Mouse (Mus musculus) ES-Bruce4 (cell line): ENCODE measurements around the gene Cradd. TPM values are rescaled to one million over a fixed set of nuclear protein-coding genes. Genes with fewer than 3 reads are reported as not detected.

Experiments
- H3K27ac ChIP-seq: 2 replicates; pipeline ENCODE4 v1.5.1; 2012; ENCODE audit warnings: low read length, inconsistent platforms; ENCODE audit not compliant: insufficient read depth
- H3K27me3 ChIP-seq: 2 replicates; pipeline ENCODE4 v1.6.1; 2012; ENCODE audit warnings: mild to moderate bottlenecking, low read length, inconsistent platforms; ENCODE audit not compliant: control insufficient read depth, poor library complexity, insufficient read depth, severe bottlenecking
- H3K36me3 ChIP-seq: 2 replicates; pipeline ENCODE4 v1.6.1; 2012; ENCODE audit warnings: inconsistent platforms, mild to moderate bottlenecking, low read length, moderate library complexity; ENCODE audit not compliant: control insufficient read depth, poor library complexity, insufficient read depth, severe bottlenecking
- H3K4me1 ChIP-seq: one replicate; pipeline ENCODE4 v1.8.1; 2011; ENCODE audit warnings: low read length; ENCODE audit not compliant: control insufficient read depth, insufficient read depth
- H3K4me3 ChIP-seq: 2 replicates; pipeline ENCODE4 v1.5.1; 2011; ENCODE audit warnings: low read depth, mild to moderate bottlenecking, low read length
- H3K9ac ChIP-seq: 2 replicates; pipeline ENCODE4 v1.6.1; 2012; ENCODE audit warnings: low read depth, mild to moderate bottlenecking, inconsistent platforms; ENCODE audit not compliant: poor library complexity, severe bottlenecking
- H3K9me3 ChIP-seq: replicated peaks from 2 replicates; pipeline ENCODE4 v1.6.1; 2012; ENCODE audit warnings: mild to moderate bottlenecking, low read length, inconsistent platforms; ENCODE audit not compliant: control insufficient read depth, poor library complexity, insufficient read depth, severe bottlenecking
- CTCF ChIP-seq: IDR thresholded peaks from one replicate; pipeline ENCODE4 v1.8.1; 2011; ENCODE audit warnings: low read depth, low read length
- EP300 ChIP-seq: IDR thresholded peaks from 2 replicates; pipeline ENCODE4 v1.6.1; 2011; ENCODE audit warnings: low read depth, low read length; ENCODE audit not compliant: insufficient read depth
- POLR2A ChIP-seq: IDR thresholded peaks from one replicate; pipeline ENCODE4 v1.8.1; 2011; ENCODE audit warnings: low read length; ENCODE audit not compliant: insufficient read depth
- polyA plus RNA-seq: library from polyadenylated mRNA; stranded (reverse); fragments of >200 nt; gene quantifications from 2 replicates; pipeline ENCODE4 v1.2.4, GENCODE M21; 2011; ENCODE audit warnings: low read depth; ENCODE audit not compliant: missing spikeins, insufficient read depth, insufficient read length

The Cradd gene
- polyA plus RNA-seq, 1 experiment = 18.4 TPM

- TF ChIP-seq EP300 = no peak
- TF ChIP-seq POLR2A = no peak
- no peak for TF ChIP-seq CTCF
- no peak overlapping the region for H3K9ac ChIP-seq
- H3K9me3 ChIP-seq = no peaks in the 10 kb centered on the region
- H3K27me3 ChIP-seq = no peaks in the 10 kb centered on the region
- H3K27ac ChIP-seq = no peak overlapping the region
- no peaks in the 10 kb centered on the region for H3K36me3 ChIP-seq
- no peak overlapping the region for H3K4me3 ChIP-seq
- H3K4me1 ChIP-seq = no peaks in the 10 kb centered on the region
These were observed 177.4 kb downstream of the Cradd start for GRCm38 (mm10) chr10:95146491-95146890.

GRCm38 (mm10) chr10:95145204-95145926 lies 178.6 kb downstream of the Cradd start:
- H3K36me3 ChIP-seq = no peaks in the 10 kb centered on the region
- no peaks in the 10 kb centered on the region for H3K9me3 ChIP-seq
- no peak overlapping the region for H3K27ac ChIP-seq
- H3K4me3 ChIP-seq = no peak overlapping the region
- H3K27me3 ChIP-seq = no peaks in the 10 kb centered on the region
- H3K4me1 ChIP-seq = no peaks in the 10 kb centered on the region
- TF ChIP-seq POLR2A (no peak), CTCF (no peak), EP300 (no peak)
- H3K9ac ChIP-seq = no peak overlapping the region

GRCm38 (mm10) chr10:95144414-95145130 lies 179.4 kb downstream of the Cradd start:
- no peak overlapping the region for H3K27ac ChIP-seq
- H3K4me3 ChIP-seq = no peak overlapping the region
- TF ChIP-seq EP300 = no peak
- no peaks in the 10 kb centered on the region for H3K36me3 ChIP-seq
- no peaks in the 10 kb centered on the region for H3K9me3 ChIP-seq
- no peak overlapping the region for H3K9ac ChIP-seq
- no peaks in the 10 kb centered on the region for H3K27me3 ChIP-seq
- H3K4me1 ChIP-seq = no peaks in the 10 kb centered on the region

GRCm38 (mm10) chr10:95143446-95144114 lies 180.4 kb downstream of the Cradd start:
- Histone ChIP-seq H3K36me3 (no peaks in the 10 kb centered on the region), H3K27ac (no peak overlapping the region), H3K9ac (no peak overlapping the region), H3K27me3 (no peaks in the 10 kb centered on the region), H3K4me3 (no peak overlapping the region), H3K9me3 (no peaks in the 10 kb centered on the region), H3K4me1 (no peaks in the 10 kb centered on the region)
- TF ChIP-seq CTCF (no peak), EP300 (no peak), POLR2A (no peak)

GRCm38 (mm10) chr10:95142844-95143435 lies 181.0 kb downstream of the Cradd start:
- no peak for TF ChIP-seq EP300
- no peak for TF ChIP-seq POLR2A
- TF ChIP-seq CTCF = no peak
- H3K9ac ChIP-seq = no peak overlapping the region
- H3K27me3 ChIP-seq = no peaks in the 10 kb centered on the region
- no peaks in the 10 kb centered on the region for H3K36me3 ChIP-seq
- no peak overlapping the region for H3K27ac ChIP-seq
- no peak overlapping the region for H3K4me3 ChIP-seq
- H3K4me1 ChIP-seq = no peaks in the 10 kb centered on the region
- no peaks in the 10 kb centered on the region for H3K9me3 ChIP-seq

- Histone ChIP-seq H3K27me3 (no peaks in the 10 kb centered on the region), H3K36me3 (no peaks in the 10 kb centered on the region), H3K4me1 (no peaks in the 10 kb centered on the region), H3K9me3 (no peaks in the 10 kb centered on the region), H3K27ac (no peak overlapping the region), H3K9ac (no peak overlapping the region), H3K4me3 (no peak overlapping the region)
- TF ChIP-seq POLR2A (no peak), CTCF (no peak)
These were observed 182.9 kb downstream of the Cradd start for GRCm38 (mm10) chr10:95141075-95141474.
